Mouse (Mus musculus) stomach, postnatal 0 days (tissue): Measurements from ENCODE around the gene Orc5. TPM values are rescaled to one million over a fixed set of nuclear protein-coding genes. Genes with fewer than 3 reads are reported as not detected.

Experiments
- ATAC-seq: fragments of 200-750 bp; cut with Nextera tagmentation; 2 replicates; pipeline ENCODE4 v1.8.0; 2017; ENCODE audit not compliant: low FRiP score, low TSS enrichment
- DNase-seq: peaks from one replicate; pipeline ENCODE4 v3.0.0-alpha.2; 2016; ENCODE audit warnings: low spot score
- H3K27ac ChIP-seq: fragments of 300-500 bp; sonication (generic); replicated peaks from 2 replicates; pipeline ENCODE4 v1.5.1; 2014; ENCODE audit warnings: mild to moderate bottlenecking, control low read depth
- H3K27me3 ChIP-seq: fragments of 300-500 bp; sonication (generic); 2 replicates; pipeline ENCODE4 v1.6.1; 2014; ENCODE audit warnings: low read length; ENCODE audit not compliant: control insufficient read depth, insufficient read depth
- H3K36me3 ChIP-seq: fragments of 300-500 bp; sonication (generic); 2 replicates; pipeline ENCODE4 v1.6.1; 2014; ENCODE audit warnings: low read length, mixed read lengths; ENCODE audit not compliant: control insufficient read depth, insufficient read depth
- H3K4me1 ChIP-seq: fragments of 300-500 bp; sonication (generic); replicated peaks from 2 replicates; pipeline ENCODE4 v1.6.1; 2014; ENCODE audit warnings: antibody characterized with exemption; ENCODE audit not compliant: control insufficient read depth, insufficient read depth
- H3K4me2 ChIP-seq: fragments of 300-500 bp; sonication (generic); replicated peaks from 2 replicates; pipeline ENCODE4 v1.6.1; 2014; ENCODE audit warnings: low read depth, mild to moderate bottlenecking, control low read depth, moderate library complexity
- H3K4me3 ChIP-seq: fragments of 300-500 bp; sonication (generic); 2 replicates; pipeline ENCODE4 v1.5.1; 2014; ENCODE audit warnings: low read depth, low read length, control low read depth
- H3K9ac ChIP-seq: fragments of 300-500 bp; sonication (generic); 2 replicates; pipeline ENCODE4 v1.6.1; 2014; ENCODE audit warnings: mild to moderate bottlenecking, low read length, control low read depth, mixed read lengths
- H3K9me3 ChIP-seq: fragments of 300-500 bp; sonication (generic); 2 replicates; pipeline ENCODE4 v1.6.1; 2016; ENCODE audit warnings: low read length; ENCODE audit not compliant: control insufficient read depth
- CTCF ChIP-seq: IDR thresholded peaks from 2 replicates; pipeline ENCODE4 v1.5.1; 2016; ENCODE audit warnings: antibody characterized with exemption, low read depth, mild to moderate bottlenecking, moderate library complexity
- EP300 ChIP-seq: optimal IDR thresholded peaks from 2 replicates; pipeline ENCODE3; 2016; ENCODE audit warnings: antibody characterized with exemption
- WGBS: fragments of 180-500 bp; shearing (Covaris S2); extraction: QIAGEN DNeasy Blood & Tissue Kit; methylation state at CpG from one replicate; pipeline ENCODE4 v1.1.7; 2014; 5-methylcytosine and 5-hydroxymethylcytosine counted together
- polyA plus RNA-seq: library from polyadenylated mRNA; unstranded; fragments of >200 nt; fragmentation: Nextera tagmentation; extraction: Ambion mirVana; gene quantifications from 2 replicates; pipeline ENCODE4 v1.2.1, GENCODE M21; 2015

Gene Orc5
- polyA plus RNA-seq, 1 experiment from 2014 or later, result 21.6 TPM

DNA sequence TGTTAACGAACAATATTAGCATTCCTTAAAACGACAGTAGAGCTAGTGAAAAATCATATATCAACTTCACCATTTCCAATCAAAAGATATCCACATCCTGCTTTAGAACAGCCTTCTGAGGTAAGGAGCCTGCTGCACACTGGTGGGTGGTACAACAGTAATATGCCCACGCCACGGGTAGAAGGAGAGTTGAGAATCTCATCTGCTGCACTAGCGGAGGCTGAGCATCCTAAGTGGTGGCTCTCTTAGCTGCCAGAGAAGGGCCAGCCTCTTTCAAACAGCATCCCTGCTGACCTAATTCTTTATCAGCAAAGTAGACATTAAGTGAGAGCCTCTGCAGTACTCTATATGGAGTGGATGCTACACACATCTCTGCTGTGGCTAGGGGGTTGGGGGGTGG is 41.7 kb downstream of the Orc5 start:
- DNase-seq (no peak), ATAC-seq (no peak)
- H3K4me2 ChIP-seq, result no peak overlapping the region
- no peaks in the 10 kb centered on the region for H3K9me3 ChIP-seq
- WGBS, result 91% methylated on average over 5 of the region's 5 CpGs
- no peak overlapping the region for H3K27ac ChIP-seq
- no peaks in the 10 kb centered on the region for H3K27me3 ChIP-seq
- H3K36me3 ChIP-seq, result peaks cover 3% of the 10 kb centered on the region; the same call in 1 of the 2 replicates
- no peak overlapping the region for H3K9ac ChIP-seq
- no peak overlapping the region for H3K4me3 ChIP-seq
- H3K4me1 ChIP-seq, result no peaks in the 10 kb centered on the region
- TF ChIP-seq CTCF, result no peak
- TF ChIP-seq EP300, result no peak

DNA sequence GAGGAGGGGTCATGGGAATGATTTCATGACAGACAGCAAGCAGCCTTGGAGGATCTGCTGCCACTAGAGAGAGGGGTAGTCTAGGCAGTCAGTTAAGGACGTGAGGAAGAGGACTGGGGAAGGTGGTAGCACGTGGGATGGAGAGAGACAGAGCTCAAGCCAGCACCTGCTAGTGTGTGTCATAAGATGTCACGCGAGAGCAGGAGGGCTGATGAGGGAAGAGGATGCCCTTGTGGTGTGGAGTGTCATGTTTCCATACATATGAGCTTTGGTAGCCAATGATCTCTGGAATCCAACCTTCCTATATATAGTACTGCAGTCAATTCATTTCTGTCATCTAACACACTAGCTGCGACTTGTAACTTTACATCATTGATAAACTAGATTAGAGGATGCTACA is 50.8 kb downstream of the Orc5 start:
- no peak for TF ChIP-seq EP300
- no peak overlapping the region for H3K4me3 ChIP-seq
- no peaks in the 10 kb centered on the region for H3K9me3 ChIP-seq
- H3K4me1 ChIP-seq, result no peaks in the 10 kb centered on the region
- no peak for ATAC-seq
- no peaks in the 10 kb centered on the region for H3K27me3 ChIP-seq
- H3K27ac ChIP-seq, result no peak overlapping the region
- H3K9ac ChIP-seq, result no peak overlapping the region
- DNase-seq, result no peak
- 91% methylated on average over 5 of the region's 5 CpGs for WGBS
- H3K4me2 ChIP-seq, result no peak overlapping the region
- 0 out of 2 replicates have a peak, but pooled peaks cover 4% of the 10 kb centered on the region for H3K36me3 ChIP-seq

DNA sequence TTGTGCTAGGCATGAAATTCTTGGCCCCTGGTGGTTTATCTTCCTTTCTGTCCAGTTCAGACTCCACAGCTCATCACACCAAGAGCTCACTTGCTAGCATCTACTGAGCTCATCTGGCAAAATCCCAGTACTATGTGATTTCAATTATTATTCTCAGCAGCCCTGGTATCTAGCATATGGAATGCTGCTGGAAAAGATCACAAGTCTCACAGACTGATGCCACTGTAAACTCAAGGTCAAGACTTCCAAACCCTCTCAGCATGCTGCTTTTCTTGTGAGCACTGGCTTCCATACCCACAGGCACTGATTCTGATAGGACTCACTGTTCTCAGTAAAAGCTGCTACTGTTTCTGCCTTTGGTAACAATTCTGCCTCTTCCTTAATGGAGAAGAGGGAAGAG is 59.1 kb downstream of the Orc5 start:
- TF ChIP-seq EP300 (no peak), CTCF (no peak)
- ATAC-seq (no peak), DNase-seq (no peak)
- Histone ChIP-seq H3K27me3 (no peaks in the 10 kb centered on the region), H3K9me3 (no peaks in the 10 kb centered on the region), H3K4me1 (no peaks in the 10 kb centered on the region), H3K27ac (no peak overlapping the region), H3K36me3 (no peaks in the 10 kb centered on the region), H3K4me2 (no peak overlapping the region), H3K4me3 (no peak overlapping the region), H3K9ac (no peak overlapping the region)

DNA sequence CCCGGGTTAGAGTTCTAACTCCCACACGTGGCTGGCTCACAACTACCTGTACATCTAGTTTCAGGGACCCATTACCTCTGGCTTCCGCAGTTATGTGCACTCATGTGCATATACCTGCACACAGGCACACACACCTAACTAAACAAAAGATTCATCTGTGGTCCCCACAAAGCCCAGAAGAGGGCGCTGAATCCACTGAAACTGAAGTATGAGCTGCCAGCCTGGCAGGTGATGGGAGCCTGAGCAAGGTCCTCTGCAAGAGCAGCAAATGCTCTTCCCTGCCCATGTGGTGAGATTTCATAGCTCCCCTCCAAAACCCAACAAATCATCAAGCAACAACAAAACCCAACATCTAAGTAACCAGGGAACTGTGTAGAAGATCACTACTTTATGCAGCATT is 61.1 kb downstream of the Orc5 start:
- H3K36me3 ChIP-seq, result 0 out of 2 replicates have a peak, but pooled peaks cover 4% of the 10 kb centered on the region
- no peaks in the 10 kb centered on the region for H3K27me3 ChIP-seq
- ATAC-seq, result no peak
- H3K4me2 ChIP-seq, result no peak overlapping the region
- no peak for DNase-seq
- no peak overlapping the region for H3K4me3 ChIP-seq
- H3K4me1 ChIP-seq, result no peaks in the 10 kb centered on the region
- H3K9ac ChIP-seq, result no peak overlapping the region
- 77% methylated on average over 4 of the region's 4 CpGs for WGBS
- no peak for TF ChIP-seq EP300
- peak; percentile 46 for TF ChIP-seq CTCF
- H3K27ac ChIP-seq, result no peak overlapping the region
- H3K9me3 ChIP-seq, result no peaks in the 10 kb centered on the region

DNA sequence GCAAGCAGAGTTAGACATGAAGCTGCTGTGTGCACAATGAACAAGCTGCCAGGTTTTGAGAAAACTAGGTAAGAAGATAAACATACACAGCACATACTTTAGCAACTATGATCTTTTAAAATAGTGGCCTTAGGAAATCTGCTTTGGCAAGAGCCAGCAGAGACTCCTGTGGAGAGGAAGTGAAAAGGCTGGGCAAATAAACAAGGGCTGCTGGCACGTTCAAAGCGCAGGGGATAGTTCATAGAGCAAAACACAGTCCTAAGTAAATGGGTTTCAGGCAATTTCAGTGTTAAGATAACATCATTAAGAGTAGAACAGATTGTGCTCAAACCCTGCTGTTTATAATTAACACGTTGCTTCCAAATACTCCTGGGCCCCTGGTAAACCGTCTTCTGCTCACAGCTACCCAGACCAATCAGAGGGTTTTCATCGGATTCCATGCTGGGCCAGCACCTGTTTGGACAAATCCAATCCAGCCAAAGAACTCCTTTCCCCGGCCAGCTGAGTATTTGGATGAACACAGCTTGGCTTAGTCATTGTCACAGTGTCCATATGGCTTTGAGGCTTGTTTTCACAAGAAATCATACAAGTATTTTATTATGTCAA is 63.5 kb downstream of the Orc5 start:
- no peak overlapping the region for H3K4me2 ChIP-seq
- H3K4me3 ChIP-seq, result no peak overlapping the region
- H3K4me1 ChIP-seq, result no peaks in the 10 kb centered on the region
- no peak for DNase-seq
- H3K9ac ChIP-seq, result no peak overlapping the region
- H3K36me3 ChIP-seq, result 0 out of 2 replicates have a peak, but pooled peaks cover 4% of the 10 kb centered on the region
- no peak overlapping the region for H3K27ac ChIP-seq
- H3K9me3 ChIP-seq, result no peaks in the 10 kb centered on the region
- no peak for ATAC-seq
- 63% methylated on average over 6 of the region's 6 CpGs for WGBS
- no peaks in the 10 kb centered on the region for H3K27me3 ChIP-seq
- no peak for TF ChIP-seq CTCF
- TF ChIP-seq EP300, result no peak

DNA sequence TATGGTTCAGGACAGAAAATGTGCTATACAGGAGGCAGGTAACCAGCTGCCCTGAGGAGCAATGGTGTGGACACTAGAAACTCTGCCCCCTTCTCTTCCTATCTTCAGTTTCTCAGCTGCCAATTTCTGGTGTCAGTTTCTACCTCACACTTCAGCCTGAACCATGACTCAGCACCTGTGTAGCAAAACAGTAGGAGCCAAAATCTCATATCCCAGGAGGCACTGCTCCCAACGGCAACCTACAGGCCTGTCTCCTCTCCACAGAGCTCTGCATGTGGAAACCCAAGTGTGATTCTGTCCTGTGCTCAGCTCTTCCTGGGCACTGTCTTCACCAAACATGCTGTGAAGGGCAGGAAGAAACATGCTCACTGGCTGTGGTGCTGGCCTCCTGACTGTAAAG is 64.5 kb downstream of the Orc5 start:
- no peak for DNase-seq
- 90% methylated on average over 1 of the region's 1 CpGs for WGBS

More for the DNA sequence above, 64.5 kb downstream of the Orc5 start:
- Histone ChIP-seq H3K4me3 (no peak overlapping the region), H3K9me3 (no peaks in the 10 kb centered on the region), H3K4me2 (no peak overlapping the region), H3K4me1 (no peaks in the 10 kb centered on the region), H3K36me3 (0 out of 2 replicates have a peak, but pooled peaks cover 4% of the 10 kb centered on the region), H3K9ac (no peak overlapping the region), H3K27me3 (no peaks in the 10 kb centered on the region), H3K27ac (no peak overlapping the region)
- no peak for TF ChIP-seq CTCF
- TF ChIP-seq EP300, result no peak
- ATAC-seq, result no peak
